Mouse (Mus musculus) layer of hippocampus, adult 6 months (tissue): ENCODE data around the gene Ptp4a2. TPM values are rescaled to one million over a fixed set of nuclear protein-coding genes. Genes with fewer than 3 reads are reported as not detected.

Source experiments
- long read RNA-seq, 2 experiments: library from polyadenylated mRNA; unstranded; transcript quantifications; one replicate each; pipeline ENCODE4 v2.0.0; 2019 to 2020
- microRNA-seq: library from miRNA; unstranded; fragments of <30 nt; microRNA quantifications from one replicate; pipeline ENCODE4 v1.2.0, GENCODE M21; 2020
- polyA plus RNA-seq: library from polyadenylated mRNA; unstranded; fragments of <200 nt; fragmentation: Nextera tagmentation; gene quantifications from 2 replicates; pipeline ENCODE4 v1.2.3, GENCODE M21; 2021

The Ptp4a2 gene
- polyA plus RNA-seq: 166 and 230 TPM in 2 replicates
- long read RNA-seq, experiment 1, transcript Ptp4a2-207 (6 exons, 3,382 nt): major isoform, 7 of 81 reads
- long read RNA-seq, experiment 1, partial matches to known transcripts: 45 of 81 reads
- long read RNA-seq, experiment 1, other reads (novel, unspliced or antisense): 26 of 81 reads
- long read RNA-seq, experiment 2, transcript Ptp4a2-207 (6 exons, 3,382 nt): major isoform, 34 of 87 reads
- long read RNA-seq, experiment 2, transcript Ptp4a2-201 (6 exons, 3,646 nt): minor isoform, 10 of 87 reads
- long read RNA-seq, experiment 2, partial matches to known transcripts: 9 of 87 reads
- long read RNA-seq, experiment 2, other reads (novel, unspliced or antisense): 34 of 87 reads

DNA sequence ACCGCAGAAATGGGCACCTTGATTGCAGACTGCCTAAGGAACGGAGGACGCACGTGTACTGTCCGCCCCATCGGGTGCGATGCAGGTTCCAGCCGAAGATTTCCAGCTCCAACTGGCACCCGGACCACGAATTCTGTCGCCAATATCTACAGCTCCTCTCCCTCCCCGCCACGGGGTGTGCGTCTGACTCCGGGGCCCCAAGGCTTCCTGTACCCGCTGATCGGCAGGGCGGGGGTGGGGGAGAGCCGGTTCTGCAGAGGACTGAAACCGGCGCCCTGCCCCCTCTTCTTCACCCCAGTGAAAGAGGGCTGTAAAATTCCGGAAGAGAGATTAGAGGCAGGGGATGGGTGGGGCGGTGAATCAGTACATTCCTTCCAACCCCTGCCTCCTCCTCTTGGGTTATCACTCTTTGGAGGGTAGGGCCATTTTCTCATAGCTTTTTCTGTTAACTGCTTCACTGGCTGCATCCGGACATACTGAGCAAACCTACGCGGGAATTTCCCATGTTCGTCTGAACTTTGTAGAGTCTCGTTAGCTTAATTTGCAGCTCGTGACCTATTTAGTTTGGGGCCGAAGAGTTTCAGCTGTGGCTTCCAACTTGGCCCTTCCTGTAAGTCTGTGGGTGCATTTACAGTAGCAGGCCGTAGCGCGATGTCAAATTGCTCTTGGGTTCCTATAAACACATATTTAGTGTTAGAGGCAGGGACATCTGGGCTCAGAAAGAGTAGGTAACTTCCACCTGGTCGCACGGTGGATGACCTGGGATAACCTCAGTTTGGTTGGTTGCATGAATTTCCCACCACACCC, at the start of gene Ptp4a2:
TSS of gene Ptp4a2 (plus strand) at position 422 of the 807 bp plus-strand sequence.

Small RNAs within 50 kb of the gene (microRNA-seq; reads per million reads assigned to microRNA genes)
- not detected for gene Gm28017

Other genes with a start within 250 kb of the Ptp4a2 start
- 2.4 and 2.5 TPM in 2 replicates for gene Lck, start 237.6 kb upstream of the Ptp4a2 start, polyA plus RNA-seq
- 1.4 and 2.4 TPM in 2 replicates for gene Fam167b, start 232.7 kb upstream of the Ptp4a2 start, polyA plus RNA-seq
- 270 and 298 TPM in 2 replicates for gene Eif3i, start 210.6 kb upstream of the Ptp4a2 start, polyA plus RNA-seq
- 181 and 186 TPM in 2 replicates for gene Tmem234, start 210.6 kb upstream of the Ptp4a2 start, polyA plus RNA-seq
- gene Dcdc2b, start 197.0 kb upstream of the Ptp4a2 start, polyA plus RNA-seq: 3.4 and 4.1 TPM in 2 replicates
- gene Iqcc, start 192.1 kb upstream of the Ptp4a2 start, polyA plus RNA-seq: 28.4 and 35.0 TPM in 2 replicates
- gene Ccdc28b, start 187.3 kb upstream of the Ptp4a2 start, polyA plus RNA-seq: 31.7 and 35.6 TPM in 2 replicates
- gene Txlna, start 170.2 kb upstream of the Ptp4a2 start, polyA plus RNA-seq: 16.0 and 16.7 TPM in 2 replicates
- 9.9 and 11.1 TPM in 2 replicates for gene Kpna6, start 138.5 kb upstream of the Ptp4a2 start, polyA plus RNA-seq
- gene Tmem39b, start 114.4 kb upstream of the Ptp4a2 start, polyA plus RNA-seq: 9.7 and 9.8 TPM in 2 replicates
- gene Khdrbs1, start 68.9 kb upstream of the Ptp4a2 start, polyA plus RNA-seq: 30.5 and 30.6 TPM in 2 replicates
- 0.08 TPM in 1 of 2 replicates, not detected in the other for gene Spocd1, start 118.0 kb downstream of the Ptp4a2 start, polyA plus RNA-seq
- 43.6 and 45.8 TPM in 2 replicates for gene Adgrb2, start 173.7 kb downstream of the Ptp4a2 start, polyA plus RNA-seq
- 0.53 and 1.4 TPM in 2 replicates for gene Col16a1, start 236.6 kb downstream of the Ptp4a2 start, polyA plus RNA-seq